Mouse (Mus musculus): ENCODE measurements at regions not wholly inside any gene's neighbourhood (a gene's known extent, or its start where the extent isn't known, plus 50 kb on each side); places are given as distances from the start of the nearest gene placed in this dataset.

- Histone ChIP-seq H3K27ac (replicated peaks; ENCODE audit: insufficient read depth, low read depth, low read length) (no peak overlapping the region), H3K36me3 (ENCODE audit: control insufficient read depth, insufficient read depth, low read length) (no peaks in the 10 kb centered on the region), H3K79me2 (ENCODE audit: control insufficient read depth, insufficient read depth, low read length) (no peaks in the 10 kb centered on the region), H3K9ac (ENCODE audit: low read depth, low read length) (no peak overlapping the region), H3K27me3 (ENCODE audit: control insufficient read depth, insufficient read depth, low read length) (no peaks in the 10 kb centered on the region), H3K4me3 (ENCODE audit: insufficient read depth, low read depth, low read length) (no peak overlapping the region), H3K4me1 (ENCODE audit: control insufficient read depth, insufficient read depth, low read length) (no peaks in the 10 kb centered on the region)
- DNase-seq (ENCODE audit: extremely low read depth, low read depth, low spot score) = no peak
- WGBS = 89% methylated on average over 5 of the region's 5 CpGs
- no peak for TF ChIP-seq POLR2A (IDR thresholded peaks at IDR 0.05; ENCODE audit: extremely low read depth, insufficient read depth, low read length)
- TF ChIP-seq CTCF (IDR thresholded peaks at IDR 0.05; ENCODE audit: low read depth, low read length) = no peak
Observed at GRCm38 (mm10) chr5:51842189-51842588, 274.7 kb upstream of the Ppargc1a start.

- H3K27me3 ChIP-seq (ENCODE audit: control insufficient read depth, insufficient read depth, low read length) = no peaks in the 10 kb centered on the region
- 87% methylated on average over 2 of the region's 2 CpGs for WGBS
- no peak overlapping the region for H3K4me3 ChIP-seq (ENCODE audit: insufficient read depth, low read depth, low read length)
- no peak for DNase-seq (ENCODE audit: extremely low read depth, low read depth, low spot score)
- no peaks in the 10 kb centered on the region for H3K79me2 ChIP-seq (ENCODE audit: control insufficient read depth, insufficient read depth, low read length)
- no peaks in the 10 kb centered on the region for H3K4me1 ChIP-seq (ENCODE audit: control insufficient read depth, insufficient read depth, low read length)
- no peak overlapping the region for H3K27ac ChIP-seq (replicated peaks; ENCODE audit: insufficient read depth, low read depth, low read length)
- TF ChIP-seq POLR2A (IDR thresholded peaks at IDR 0.05; ENCODE audit: extremely low read depth, insufficient read depth, low read length) = no peak
- H3K9ac ChIP-seq (ENCODE audit: low read depth, low read length) = no peak overlapping the region
- H3K36me3 ChIP-seq (ENCODE audit: control insufficient read depth, insufficient read depth, low read length) = no peaks in the 10 kb centered on the region
Observed at GRCm38 (mm10) chr5:51841763-51842162, 274.2 kb upstream of the Ppargc1a start.

- 87% methylated on average over 11 of the region's 11 CpGs for WGBS
Observed at GRCm38 (mm10) chr5:51840638-51841329, 273.3 kb upstream of the Ppargc1a start.

GRCm38 (mm10) chr5:51839292-51839691, 271.8 kb upstream of the Ppargc1a start:
- Histone ChIP-seq H3K36me3 (ENCODE audit: control insufficient read depth, insufficient read depth, low read length) (no peaks in the 10 kb centered on the region), H3K4me1 (ENCODE audit: control insufficient read depth, insufficient read depth, low read length) (no peaks in the 10 kb centered on the region), H3K4me3 (ENCODE audit: insufficient read depth, low read depth, low read length) (no peak overlapping the region), H3K79me2 (ENCODE audit: control insufficient read depth, insufficient read depth, low read length) (no peaks in the 10 kb centered on the region), H3K27me3 (ENCODE audit: control insufficient read depth, insufficient read depth, low read length) (no peaks in the 10 kb centered on the region), H3K9ac (ENCODE audit: low read depth, low read length) (no peak overlapping the region), H3K27ac (replicated peaks; ENCODE audit: insufficient read depth, low read depth, low read length) (no peak overlapping the region)
- no peak for DNase-seq (ENCODE audit: extremely low read depth, low read depth, low spot score)
- TF ChIP-seq POLR2A (IDR thresholded peaks at IDR 0.05; ENCODE audit: extremely low read depth, insufficient read depth, low read length) (no peak), CTCF (IDR thresholded peaks at IDR 0.05; ENCODE audit: low read depth, low read length) (no peak)
- WGBS = 78% methylated on average over 4 of the region's 4 CpGs

More at GRCm38 (mm10) chr5:51840638-51841329, 273.3 kb upstream of the Ppargc1a start:
- Histone ChIP-seq H3K79me2 (ENCODE audit: control insufficient read depth, insufficient read depth, low read length) (no peaks in the 10 kb centered on the region), H3K4me1 (ENCODE audit: control insufficient read depth, insufficient read depth, low read length) (no peaks in the 10 kb centered on the region), H3K4me3 (ENCODE audit: insufficient read depth, low read depth, low read length) (no peak overlapping the region), H3K36me3 (ENCODE audit: control insufficient read depth, insufficient read depth, low read length) (no peaks in the 10 kb centered on the region), H3K27me3 (ENCODE audit: control insufficient read depth, insufficient read depth, low read length) (no peaks in the 10 kb centered on the region), H3K27ac (replicated peaks; ENCODE audit: insufficient read depth, low read depth, low read length) (no peak overlapping the region), H3K9ac (ENCODE audit: low read depth, low read length) (no peak overlapping the region)
- no peak for DNase-seq (ENCODE audit: extremely low read depth, low read depth, low spot score)
- TF ChIP-seq CTCF (IDR thresholded peaks at IDR 0.05; ENCODE audit: low read depth, low read length) (no peak), POLR2A (IDR thresholded peaks at IDR 0.05; ENCODE audit: extremely low read depth, insufficient read depth, low read length) (no peak)

GRCm38 (mm10) chr5:51830551-51830950, 263.0 kb upstream of the Ppargc1a start:
- Histone ChIP-seq H3K36me3 (ENCODE audit: control insufficient read depth, insufficient read depth, low read length) (no peaks in the 10 kb centered on the region), H3K27ac (replicated peaks; ENCODE audit: insufficient read depth, low read depth, low read length) (no peak overlapping the region), H3K79me2 (ENCODE audit: control insufficient read depth, insufficient read depth, low read length) (no peaks in the 10 kb centered on the region), H3K4me1 (ENCODE audit: control insufficient read depth, insufficient read depth, low read length) (no peaks in the 10 kb centered on the region; the same call in 1 of the 2 replicates), H3K27me3 (ENCODE audit: control insufficient read depth, insufficient read depth, low read length) (no peaks in the 10 kb centered on the region), H3K9ac (ENCODE audit: low read depth, low read length) (no peak overlapping the region), H3K4me3 (ENCODE audit: insufficient read depth, low read depth, low read length) (no peak overlapping the region)
- DNase-seq (ENCODE audit: extremely low read depth, low read depth, low spot score) = no peak
- TF ChIP-seq POLR2A (IDR thresholded peaks at IDR 0.05; ENCODE audit: extremely low read depth, insufficient read depth, low read length) (no peak), CTCF (IDR thresholded peaks at IDR 0.05; ENCODE audit: low read depth, low read length) (no peak)
- WGBS = 76% methylated on average over 6 of the region's 6 CpGs

GRCm38 (mm10) chr5:51830015-51830414, 262.5 kb upstream of the Ppargc1a start:
- TF ChIP-seq CTCF (IDR thresholded peaks at IDR 0.05; ENCODE audit: low read depth, low read length) = no peak
- TF ChIP-seq POLR2A (IDR thresholded peaks at IDR 0.05; ENCODE audit: extremely low read depth, insufficient read depth, low read length) = no peak
- H3K9ac ChIP-seq (ENCODE audit: low read depth, low read length) = no peak overlapping the region
- H3K79me2 ChIP-seq (ENCODE audit: control insufficient read depth, insufficient read depth, low read length) = no peaks in the 10 kb centered on the region
- no peaks in the 10 kb centered on the region for H3K27me3 ChIP-seq (ENCODE audit: control insufficient read depth, insufficient read depth, low read length)
- peaks cover 3% of the 10 kb centered on the region; the same call in 1 of the 2 replicates for H3K4me1 ChIP-seq (ENCODE audit: control insufficient read depth, insufficient read depth, low read length)
- no peak overlapping the region for H3K27ac ChIP-seq (replicated peaks; ENCODE audit: insufficient read depth, low read depth, low read length)
- DNase-seq (ENCODE audit: extremely low read depth, low read depth, low spot score) = no peak
- no peaks in the 10 kb centered on the region for H3K36me3 ChIP-seq (ENCODE audit: control insufficient read depth, insufficient read depth, low read length)
- no peak overlapping the region for H3K4me3 ChIP-seq (ENCODE audit: insufficient read depth, low read depth, low read length)
- WGBS = 74% methylated on average over 2 of the region's 2 CpGs
